Mouse (Mus musculus) neural tube, embryonic 13.5 days (tissue): ENCODE measurements around the gene Gap43. TPM values are rescaled to one million over a fixed set of nuclear protein-coding genes. Genes with fewer than 3 reads are reported as not detected.
A peak's percentile ranks its signal among the peaks of the same experiment; 100 is the strongest.
"Not testable (repeated sequence)": the region's sequence is repeated elsewhere in the genome, so short reads cannot be mapped to it uniquely, and the experiment has no call there.

Experiments
- ATAC-seq: fragments of 200-750 bp; cut with Nextera tagmentation; 2 replicates; pipeline ENCODE4 v1.8.0; 2017; ENCODE audit warnings: low read depth, mild to moderate bottlenecking, moderate TSS enrichment, moderate library complexity
- H3K27ac ChIP-seq: fragments of 300-500 bp; sonication (generic); replicated peaks from 2 replicates; pipeline ENCODE4 v1.5.1; 2015; ENCODE audit warnings: moderate library complexity, mild to moderate bottlenecking, inconsistent platforms
- H3K27me3 ChIP-seq: fragments of 300-500 bp; sonication (generic); 2 replicates; pipeline ENCODE4 v1.6.1; 2015; ENCODE audit warnings: mild to moderate bottlenecking, inconsistent platforms
- H3K36me3 ChIP-seq: fragments of 300-500 bp; sonication (generic); 2 replicates; pipeline ENCODE4 v1.6.1; 2015; ENCODE audit warnings: mild to moderate bottlenecking, inconsistent platforms
- H3K4me1 ChIP-seq: fragments of 300-500 bp; sonication (generic); replicated peaks from 2 replicates; pipeline ENCODE4 v1.6.1; 2015; ENCODE audit warnings: inconsistent platforms
- H3K4me2 ChIP-seq: fragments of 300-500 bp; sonication (generic); 2 replicates; pipeline ENCODE4 v1.6.1; 2015; ENCODE audit warnings: inconsistent platforms, mild to moderate bottlenecking, moderate library complexity
- H3K4me3 ChIP-seq: fragments of 300-500 bp; sonication (generic); 2 replicates; pipeline ENCODE4 v1.5.1; 2015; ENCODE audit warnings: mild to moderate bottlenecking, inconsistent platforms
- H3K9ac ChIP-seq: fragments of 300-500 bp; sonication (generic); 2 replicates; pipeline ENCODE4 v1.6.1; 2015; ENCODE audit warnings: moderate library complexity, mild to moderate bottlenecking, inconsistent platforms
- H3K9me3 ChIP-seq: fragments of 300-500 bp; sonication (generic); 2 replicates; pipeline ENCODE4 v1.6.1; 2016; ENCODE audit warnings: inconsistent platforms
- WGBS: fragments of 180-500 bp; shearing (Covaris S2); methylation state at CpG from one replicate; pipeline ENCODE4 v1.1.7; 2015; 5-methylcytosine and 5-hydroxymethylcytosine counted together
- microRNA-seq: library from miRNA; unstranded; fragments of <30 nt; microRNA quantifications from one replicate; pipeline ENCODE4, GENCODE M21; 2016
- polyA plus RNA-seq: library from polyadenylated mRNA; unstranded; fragments of >200 nt; fragmentation: Nextera tagmentation; extraction: Ambion mirVana; gene quantifications from 2 replicates; pipeline ENCODE4 v1.2.1, GENCODE M21; 2015

Gap43 gene
- polyA plus RNA-seq, 1 experiment from 2014 or later: 1,039 TPM

- Histone ChIP-seq H3K4me2 (peak overlapping the region; percentile 28), H3K27me3 (no peaks in the 10 kb centered on the region), H3K9me3 (no peaks in the 10 kb centered on the region), H3K9ac (no peak overlapping the region), H3K4me3 (no peak overlapping the region), H3K4me1 (peaks cover 5% of the 10 kb centered on the region), H3K27ac (peak overlapping the region; percentile 85), H3K36me3 (no peaks in the 10 kb centered on the region)
- WGBS: 53% methylated on average over 11 of the region's 11 CpGs
- peak; percentile 93 for ATAC-seq
Measured at GRCm38 (mm10) chr16:42255693-42256092, 84.8 kb downstream of the Gap43 start.

GRCm38 (mm10) chr16:42255222-42255621 lies 85.2 kb downstream of the Gap43 start:
- H3K27ac ChIP-seq: peak overlapping the region; percentile 85
- peak overlapping the region; percentile 28 for H3K4me2 ChIP-seq
- peak; percentile 73 for ATAC-seq
- no peak overlapping the region for H3K9ac ChIP-seq
- no peaks in the 10 kb centered on the region for H3K9me3 ChIP-seq
- WGBS: 75% methylated on average over 3 of the region's 3 CpGs
- peaks cover 5% of the 10 kb centered on the region for H3K4me1 ChIP-seq
- H3K27me3 ChIP-seq: no peaks in the 10 kb centered on the region
- no peak overlapping the region for H3K4me3 ChIP-seq
- H3K36me3 ChIP-seq: no peaks in the 10 kb centered on the region

GRCm38 (mm10) chr16:42252252-42252651 lies 88.2 kb downstream of the Gap43 start:
- Histone ChIP-seq H3K36me3 (no peaks in the 10 kb centered on the region), H3K27me3 (no peaks in the 10 kb centered on the region), H3K9me3 (no peaks in the 10 kb centered on the region), H3K4me3 (no peak overlapping the region), H3K9ac (no peak overlapping the region), H3K27ac (no peak overlapping the region), H3K4me2 (no peak overlapping the region), H3K4me1 (peaks cover 5% of the 10 kb centered on the region)
- WGBS: 78% methylated on average over 5 of the region's 5 CpGs
- no peak for ATAC-seq

DNA sequence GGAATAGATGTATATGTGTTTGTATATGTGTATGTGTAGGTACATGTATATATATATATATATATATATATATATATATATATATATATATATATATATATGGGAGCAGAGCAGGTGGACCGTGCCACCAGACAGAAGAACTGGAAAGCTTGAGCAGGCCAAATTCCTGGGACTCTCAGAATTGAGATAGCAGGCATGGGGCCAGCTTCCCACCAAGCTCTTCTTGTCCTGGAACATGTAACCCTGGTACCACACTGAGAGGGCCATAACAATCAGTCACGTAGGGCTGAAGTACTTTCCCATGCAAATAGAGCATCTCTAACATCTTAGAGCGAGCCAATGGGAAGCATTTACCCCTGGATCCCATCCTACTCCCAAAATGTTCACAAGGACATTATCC lies 96.3 kb downstream of the Gap43 start:
- not testable (repeated sequence) for ATAC-seq, H3K27ac ChIP-seq, H3K4me1 ChIP-seq, H3K4me2 ChIP-seq, H3K9me3 ChIP-seq, H3K27me3 ChIP-seq, H3K4me3 ChIP-seq, H3K9ac ChIP-seq, H3K36me3 ChIP-seq
- WGBS: 82% methylated on average over 3 of the region's 3 CpGs

DNA sequence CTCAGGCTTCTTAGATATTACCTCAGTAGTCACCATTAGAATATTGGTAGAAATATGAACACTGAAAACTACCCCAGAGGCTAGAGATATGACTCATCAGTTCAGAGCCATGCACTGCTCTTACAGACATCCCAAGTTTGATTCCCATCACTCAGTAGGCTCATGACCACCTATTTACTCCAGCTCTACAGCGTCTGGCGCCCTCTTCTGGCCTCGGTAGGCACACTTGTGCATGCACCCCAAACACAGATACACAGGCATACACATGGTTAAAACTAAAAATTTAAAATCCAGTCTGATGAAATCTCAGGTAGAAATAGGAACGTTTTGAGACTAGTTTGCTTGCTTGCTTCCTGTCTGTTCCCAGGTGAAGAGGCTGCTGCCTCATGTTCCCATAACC lies 109.1 kb downstream of the Gap43 start:
- H3K4me3 ChIP-seq: no peak overlapping the region
- H3K9me3 ChIP-seq: peaks cover 5% of the 10 kb centered on the region; the same call in 1 of the 2 replicates
- no peaks in the 10 kb centered on the region for H3K27me3 ChIP-seq
- H3K4me1 ChIP-seq: 0 out of 2 replicates have a peak, but pooled peaks cover 4% of the 10 kb centered on the region
- WGBS: 77% methylated on average over 4 of the region's 4 CpGs
- no peaks in the 10 kb centered on the region for H3K36me3 ChIP-seq
- no peak overlapping the region for H3K4me2 ChIP-seq
- ATAC-seq: no peak
- H3K9ac ChIP-seq: no peak overlapping the region
- H3K27ac ChIP-seq: no peak overlapping the region

Small RNA genes within 50 kb of the gene (microRNA-seq; reads per million reads assigned to microRNA genes)
- gene Mir6540: 48.2 reads per million, percentile 46 among the genes with 10 or more reads in this experiment
